Mouse (Mus musculus): ENCODE results near the gene Sdhb. TPM values are rescaled to one million over a fixed set of nuclear protein-coding genes. Genes with fewer than 3 reads are reported as not detected.

The Sdhb gene
- polyA plus RNA-seq, 1 experiment from 2014 or later = 412 TPM

DNA sequence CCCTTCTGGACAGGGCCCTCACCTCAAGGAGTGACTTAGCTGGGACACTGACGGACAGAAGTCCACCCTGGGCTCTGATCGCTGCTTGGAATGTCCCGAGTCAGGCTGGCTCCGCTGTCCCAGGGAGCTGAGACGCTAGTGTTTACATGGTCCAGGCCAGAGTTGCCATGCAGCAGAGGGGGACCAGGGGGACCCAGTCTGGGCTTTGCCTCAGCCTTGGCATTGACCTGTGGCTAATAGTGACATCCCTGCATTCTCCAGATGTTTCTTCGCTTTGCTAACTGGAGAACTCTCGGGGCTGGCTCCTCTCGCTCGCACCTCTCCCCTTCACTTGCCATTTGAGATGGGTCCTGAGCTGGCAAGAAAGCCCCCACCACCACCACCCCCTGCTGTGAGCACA lies 32.7 kb upstream of the Sdhb start:
- Histone ChIP-seq H3K4me2 (no peak overlapping the region), H3K4me3 (no peak overlapping the region), H3K4me1 (peaks cover 18% of the 10 kb centered on the region), H3K36me3 (no peaks in the 10 kb centered on the region), H3K9me3 (no peaks in the 10 kb centered on the region), H3K9ac (no peak overlapping the region), H3K27me3 (no peaks in the 10 kb centered on the region), H3K27ac (no peak overlapping the region)
- 78% methylated on average over 9 of the region's 9 CpGs for WGBS
- no peak for ATAC-seq (ENCODE audit: insufficient number of reproducible peaks, insufficient read depth, low FRiP score, low TSS enrichment, low read depth)

DNA sequence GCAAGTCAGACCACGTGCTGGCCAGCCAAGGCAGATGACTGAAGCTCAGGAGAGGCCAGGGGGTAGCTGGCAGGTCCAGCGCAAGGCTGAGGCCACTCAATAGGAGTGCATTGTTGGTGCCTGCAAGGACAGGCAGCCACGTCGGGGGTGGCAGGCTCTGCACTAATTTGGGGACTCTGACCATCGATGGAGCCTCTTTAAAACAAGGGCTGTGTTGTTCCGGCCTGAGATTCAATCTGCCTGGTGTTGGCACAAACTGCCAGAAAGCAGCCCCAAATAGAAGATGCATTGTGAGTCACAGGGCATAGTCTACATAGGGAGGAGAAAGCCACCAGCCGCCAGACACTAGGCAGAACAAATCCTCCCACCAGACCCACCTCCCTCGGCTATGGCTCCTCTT lies 31.3 kb upstream of the Sdhb start:
- H3K4me3 ChIP-seq = no peak overlapping the region
- H3K27ac ChIP-seq = peak overlapping the region; percentile 28; the same call in 1 of the 2 replicates
- ATAC-seq (ENCODE audit: insufficient number of reproducible peaks, insufficient read depth, low FRiP score, low TSS enrichment, low read depth) = no peak
- H3K27me3 ChIP-seq = no peaks in the 10 kb centered on the region
- H3K9me3 ChIP-seq = no peaks in the 10 kb centered on the region
- 33% methylated on average over 8 of the region's 8 CpGs for WGBS
- H3K36me3 ChIP-seq = no peaks in the 10 kb centered on the region
- no peak overlapping the region for H3K4me2 ChIP-seq
- peaks cover 18% of the 10 kb centered on the region for H3K4me1 ChIP-seq
- H3K9ac ChIP-seq = no peak overlapping the region

DNA sequence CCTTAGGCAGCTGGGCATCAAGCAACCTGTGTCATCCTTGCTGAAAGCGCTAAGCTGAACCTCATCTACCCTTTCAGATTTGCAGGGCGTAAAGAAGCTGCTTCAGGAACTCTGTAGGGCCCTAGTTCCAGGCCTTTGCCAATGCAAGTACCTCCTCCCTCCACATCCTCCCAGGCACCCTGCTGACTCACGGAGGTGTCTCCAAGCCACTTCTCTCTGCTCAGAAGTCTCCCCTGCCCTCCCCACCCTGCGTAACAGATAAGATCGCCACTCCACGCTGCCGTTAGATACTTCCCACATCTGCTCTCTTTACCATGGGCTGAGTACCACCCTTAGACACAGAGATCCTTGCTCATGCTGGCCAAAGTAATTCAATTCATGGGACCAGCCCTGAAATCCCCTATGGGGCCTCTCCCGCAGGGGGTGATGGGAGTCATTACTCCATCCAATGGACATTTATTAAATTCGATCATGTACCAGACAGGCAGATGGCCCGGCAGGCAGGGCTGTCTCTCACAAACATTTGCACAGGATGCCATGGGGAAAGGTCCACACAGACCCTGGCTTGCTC lies 30.0 kb upstream of the Sdhb start:
- Histone ChIP-seq H3K4me2 (no peak overlapping the region), H3K36me3 (no peaks in the 10 kb centered on the region), H3K27ac (no peak overlapping the region), H3K27me3 (no peaks in the 10 kb centered on the region), H3K9me3 (no peaks in the 10 kb centered on the region), H3K4me1 (peaks cover 18% of the 10 kb centered on the region), H3K4me3 (no peak overlapping the region), H3K9ac (no peak overlapping the region)
- WGBS = 63% methylated on average over 10 of the region's 10 CpGs
- ATAC-seq (ENCODE audit: insufficient number of reproducible peaks, insufficient read depth, low FRiP score, low TSS enrichment, low read depth) = no peak

DNA sequence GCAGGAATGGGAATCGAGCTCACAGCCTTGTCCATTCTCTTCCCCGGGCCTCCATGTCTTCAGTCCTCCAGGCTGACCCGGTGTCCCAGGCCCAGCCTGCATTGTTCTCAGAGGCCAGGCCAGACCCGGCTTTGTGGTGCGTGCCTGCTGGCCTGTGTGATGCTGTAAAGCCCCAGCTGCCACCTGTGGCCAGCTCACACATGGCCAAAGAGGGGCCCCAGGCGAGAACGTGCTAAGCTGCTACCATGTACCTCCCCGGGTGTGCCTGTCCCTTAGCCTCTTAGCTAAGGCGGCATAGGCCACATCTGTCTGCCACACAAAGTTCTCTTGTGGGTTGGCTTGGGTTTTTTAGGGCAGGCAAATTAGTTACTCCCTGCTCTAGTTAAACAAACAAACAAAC lies 25.4 kb upstream of the Sdhb start:
- Histone ChIP-seq H3K4me2 (no peak overlapping the region), H3K4me1 (peaks cover 2% of the 10 kb centered on the region; the same call in 1 of the 2 replicates), H3K4me3 (no peak overlapping the region), H3K36me3 (no peaks in the 10 kb centered on the region), H3K27ac (no peak overlapping the region), H3K9ac (0 out of 2 replicates have a peak overlapping the region, but pooled peaks have one; percentile 6), H3K9me3 (peaks cover 5% of the 10 kb centered on the region; the same call in 1 of the 2 replicates), H3K27me3 (no peaks in the 10 kb centered on the region)
- 79% methylated on average over 9 of the region's 9 CpGs for WGBS
- no peak for ATAC-seq (ENCODE audit: insufficient number of reproducible peaks, insufficient read depth, low FRiP score, low TSS enrichment, low read depth)

DNA sequence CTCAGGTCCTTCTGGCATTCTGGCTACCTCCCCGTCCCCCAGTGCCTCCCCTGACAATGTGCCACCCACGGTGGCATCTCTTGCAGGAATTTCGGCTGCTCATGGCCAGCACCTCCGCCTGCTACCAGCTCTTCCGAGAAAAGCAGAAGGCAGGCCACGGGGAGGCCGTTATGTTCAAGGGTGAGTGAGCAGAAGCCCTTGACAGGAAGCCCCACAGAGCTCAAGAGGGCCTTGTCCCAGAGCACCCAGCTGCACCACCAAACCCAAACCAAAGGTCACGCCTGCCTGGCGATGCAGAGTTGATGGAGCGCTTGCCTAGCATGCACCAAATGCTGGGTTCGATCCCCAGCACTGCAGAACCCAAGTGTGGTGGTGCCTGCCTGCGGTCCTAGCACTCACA lies 16.6 kb upstream of the Sdhb start:
- Histone ChIP-seq H3K27ac (no peak overlapping the region), H3K36me3 (no peaks in the 10 kb centered on the region), H3K27me3 (no peaks in the 10 kb centered on the region), H3K9ac (no peak overlapping the region), H3K9me3 (no peaks in the 10 kb centered on the region), H3K4me2 (no peak overlapping the region), H3K4me1 (no peaks in the 10 kb centered on the region), H3K4me3 (no peak overlapping the region)
- 86% methylated on average over 12 of the region's 12 CpGs for WGBS
- ATAC-seq (ENCODE audit: insufficient number of reproducible peaks, insufficient read depth, low FRiP score, low TSS enrichment, low read depth) = no peak

DNA sequence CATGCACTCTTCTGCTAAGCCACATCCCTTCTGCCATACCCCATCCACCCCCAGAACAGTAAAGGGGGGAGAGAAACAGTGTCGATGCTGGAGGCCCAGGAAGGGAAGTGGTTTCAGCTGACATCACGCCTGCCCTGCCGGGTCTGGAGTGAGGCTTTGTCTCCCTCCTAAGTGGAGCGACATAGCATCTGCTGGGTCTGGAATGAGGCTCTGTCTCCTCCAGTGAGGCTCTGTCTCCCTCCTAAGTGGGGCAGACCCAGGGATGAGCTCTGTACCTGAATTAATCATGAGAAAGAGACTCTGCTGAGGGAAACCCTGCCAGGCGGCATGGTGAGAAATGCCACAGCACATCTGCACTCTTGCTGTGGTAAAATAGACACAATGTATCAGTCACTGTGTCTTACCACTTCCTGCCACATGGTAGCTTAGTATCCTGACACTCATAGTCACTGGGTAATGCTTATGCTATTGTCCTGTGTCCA lies 16.0 kb upstream of the Sdhb start:
- Histone ChIP-seq H3K36me3 (no peaks in the 10 kb centered on the region), H3K4me3 (no peak overlapping the region), H3K27ac (no peak overlapping the region), H3K4me1 (no peaks in the 10 kb centered on the region), H3K4me2 (no peak overlapping the region), H3K27me3 (no peaks in the 10 kb centered on the region), H3K9ac (no peak overlapping the region), H3K9me3 (no peaks in the 10 kb centered on the region)
- ATAC-seq (ENCODE audit: insufficient number of reproducible peaks, insufficient read depth, low FRiP score, low TSS enrichment, low read depth) = no peak
- WGBS = 68% methylated on average over 5 of the region's 5 CpGs

DNA sequence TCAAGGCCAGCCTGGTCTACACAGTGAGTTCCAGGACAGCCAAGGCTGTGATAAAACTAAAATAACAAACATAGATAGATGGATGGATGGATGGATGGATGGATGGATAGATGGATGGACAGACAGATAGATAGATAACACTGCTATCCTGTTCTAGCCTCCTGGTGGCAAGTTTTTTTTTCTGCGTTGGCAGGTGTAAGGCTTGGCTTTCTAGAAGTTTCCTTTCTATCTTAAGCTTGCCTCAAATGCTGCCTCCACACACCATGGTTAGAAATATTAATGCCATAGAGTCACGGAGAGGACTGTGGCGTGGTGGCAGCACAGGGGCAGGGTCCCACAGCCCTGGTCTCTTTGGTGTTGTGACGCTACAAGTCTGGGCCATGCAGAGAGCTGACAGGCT lies 15.4 kb upstream of the Sdhb start:
- Histone ChIP-seq H3K4me3 (no peak overlapping the region), H3K36me3 (no peaks in the 10 kb centered on the region), H3K9ac (no peak overlapping the region), H3K4me2 (no peak overlapping the region), H3K27ac (no peak overlapping the region), H3K27me3 (no peaks in the 10 kb centered on the region), H3K9me3 (no peaks in the 10 kb centered on the region), H3K4me1 (no peaks in the 10 kb centered on the region)
- WGBS = 92% methylated on average over 4 of the region's 4 CpGs
- no peak for ATAC-seq (ENCODE audit: insufficient number of reproducible peaks, insufficient read depth, low FRiP score, low TSS enrichment, low read depth)

DNA sequence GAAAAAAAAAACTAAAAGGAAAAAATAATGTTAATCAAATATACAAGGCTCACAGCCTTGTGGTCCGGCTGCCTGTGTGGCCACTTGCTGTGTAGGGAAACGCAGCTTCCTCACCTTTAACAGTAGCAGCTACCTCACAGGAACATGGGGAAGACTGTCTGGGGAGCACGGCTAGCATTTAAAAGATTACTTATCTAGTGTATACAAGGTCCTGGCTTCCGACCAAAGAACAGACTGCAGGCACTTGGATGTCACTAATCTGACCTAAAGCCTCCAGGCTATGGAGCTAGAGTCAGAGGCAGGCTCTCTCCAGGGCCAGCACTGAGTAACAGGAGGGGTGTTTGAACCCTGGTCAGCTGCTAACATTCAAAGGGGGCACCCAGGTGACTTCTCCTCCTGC lies 15.0 kb upstream of the Sdhb start:
- Histone ChIP-seq H3K4me2 (no peak overlapping the region), H3K9me3 (no peaks in the 10 kb centered on the region), H3K9ac (no peak overlapping the region), H3K36me3 (no peaks in the 10 kb centered on the region), H3K4me1 (no peaks in the 10 kb centered on the region), H3K4me3 (no peak overlapping the region), H3K27me3 (no peaks in the 10 kb centered on the region), H3K27ac (no peak overlapping the region)
- no peak for ATAC-seq (ENCODE audit: insufficient number of reproducible peaks, insufficient read depth, low FRiP score, low TSS enrichment, low read depth)
- 67% methylated on average over 4 of the region's 4 CpGs for WGBS

DNA sequence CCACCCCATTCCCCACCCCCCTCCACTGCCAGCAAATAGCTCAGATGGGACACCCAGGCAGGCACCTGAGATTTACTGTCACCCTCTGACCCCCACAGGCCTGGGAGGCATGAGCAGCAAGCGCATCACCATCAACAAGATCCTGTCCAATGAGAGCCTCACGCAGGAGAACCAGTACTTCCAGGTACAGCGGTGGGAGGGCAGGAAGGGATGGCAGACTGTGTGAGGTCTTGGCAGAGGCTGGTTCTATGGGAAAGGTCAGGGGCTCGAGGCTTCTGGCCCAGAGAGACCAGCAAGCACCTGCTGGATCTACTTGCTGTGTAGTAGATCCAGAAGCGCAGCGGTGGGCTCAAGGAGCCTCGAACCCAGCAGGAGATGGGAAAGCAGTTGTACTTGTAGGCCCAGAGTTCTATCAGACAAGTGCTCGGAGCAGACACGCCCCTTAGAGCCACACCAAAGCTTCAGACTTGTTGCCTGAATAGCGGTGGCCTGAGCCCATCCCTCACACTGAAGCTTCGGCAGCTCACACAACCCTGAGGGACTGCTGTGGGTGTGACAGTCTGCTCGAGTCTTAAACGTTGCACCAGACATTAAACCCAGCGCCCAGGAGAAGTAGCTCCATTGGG lies 14.3 kb upstream of the Sdhb start:
- Histone ChIP-seq H3K9ac (no peak overlapping the region), H3K27me3 (no peaks in the 10 kb centered on the region), H3K4me2 (no peak overlapping the region), H3K9me3 (no peaks in the 10 kb centered on the region), H3K27ac (no peak overlapping the region), H3K4me3 (no peak overlapping the region), H3K36me3 (no peaks in the 10 kb centered on the region), H3K4me1 (no peaks in the 10 kb centered on the region)
- no peak for ATAC-seq (ENCODE audit: insufficient number of reproducible peaks, insufficient read depth, low FRiP score, low TSS enrichment, low read depth)
- 76% methylated on average over 14 of the region's 14 CpGs for WGBS

DNA sequence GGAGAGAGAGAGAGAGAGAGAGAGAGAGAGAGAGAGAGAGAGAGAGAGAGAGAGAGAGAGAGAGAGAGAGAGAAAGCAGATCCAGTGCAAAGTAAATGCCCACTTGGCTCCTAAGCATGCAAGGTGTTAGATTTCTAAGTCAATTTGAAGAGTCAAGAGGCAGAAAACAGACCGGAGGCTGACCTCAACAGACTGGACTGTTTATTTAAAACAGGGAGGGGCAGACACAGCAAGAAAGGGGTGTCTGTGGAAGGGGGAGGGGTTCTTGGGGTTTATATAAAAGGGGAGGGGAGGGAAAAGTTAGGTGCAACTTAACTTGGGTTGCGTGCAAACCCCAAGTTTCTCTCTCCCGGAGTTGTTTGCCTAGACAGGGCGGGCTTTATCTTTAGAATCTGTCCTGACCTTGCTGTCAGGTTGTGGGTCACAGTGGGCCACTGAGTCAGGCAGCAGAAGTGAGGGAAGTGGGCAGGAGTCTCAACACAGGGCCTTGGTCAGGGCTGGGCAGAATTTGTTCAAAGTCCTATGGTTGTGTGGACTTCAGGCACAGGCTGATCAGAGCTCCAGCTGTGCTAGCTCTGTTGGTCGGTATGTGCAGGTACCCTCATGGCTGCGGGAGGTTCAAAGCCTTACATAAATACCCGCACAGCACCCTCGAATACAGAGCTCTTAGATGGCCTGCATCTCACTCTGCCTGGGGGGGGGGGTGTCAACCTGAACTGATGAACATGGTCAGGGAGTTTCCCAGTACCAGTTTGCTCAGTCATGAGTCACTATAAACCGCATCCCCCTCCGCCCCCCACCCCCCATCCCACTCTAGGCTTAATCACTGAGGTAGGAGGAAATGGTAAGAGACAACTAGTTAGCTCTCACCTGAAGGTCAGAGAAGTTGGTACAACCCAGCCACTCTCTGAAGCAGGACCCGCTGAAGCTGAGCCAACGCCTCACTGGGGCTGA lies 13.2 kb upstream of the Sdhb start:
- H3K4me1 ChIP-seq = no peaks in the 10 kb centered on the region
- no peaks in the 10 kb centered on the region for H3K27me3 ChIP-seq
- H3K4me3 ChIP-seq = no peak overlapping the region
- no peak overlapping the region for H3K4me2 ChIP-seq
- H3K27ac ChIP-seq = no peak overlapping the region
- H3K36me3 ChIP-seq = no peaks in the 10 kb centered on the region
- WGBS = 82% methylated on average over 12 of the region's 12 CpGs
- H3K9me3 ChIP-seq = no peaks in the 10 kb centered on the region
- ATAC-seq (ENCODE audit: insufficient number of reproducible peaks, insufficient read depth, low FRiP score, low TSS enrichment, low read depth) = no peak
- H3K9ac ChIP-seq = no peak overlapping the region

DNA sequence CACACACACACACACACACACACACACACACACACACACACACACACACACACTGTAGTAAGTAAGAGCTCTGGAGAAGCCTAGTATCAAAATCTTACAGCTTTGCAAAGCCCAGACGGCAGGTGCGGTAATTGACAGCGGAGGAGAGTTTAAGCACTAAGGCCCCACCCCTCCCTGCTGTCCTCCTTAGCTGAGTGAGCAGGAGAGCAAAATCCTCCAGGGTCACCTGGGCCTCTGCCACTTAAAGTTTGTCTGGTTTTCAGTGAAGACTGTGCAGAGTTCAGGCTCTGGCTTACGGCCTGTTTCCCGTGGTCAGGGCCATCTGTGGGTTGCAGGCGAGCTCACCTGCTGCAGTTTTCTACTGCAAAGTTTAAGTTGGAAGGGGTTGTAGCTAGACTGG lies 12.5 kb upstream of the Sdhb start:
- ATAC-seq (ENCODE audit: insufficient number of reproducible peaks, insufficient read depth, low FRiP score, low TSS enrichment, low read depth) = no peak
- H3K36me3 ChIP-seq = no peaks in the 10 kb centered on the region
- no peak overlapping the region for H3K9ac ChIP-seq
- no peak overlapping the region for H3K4me2 ChIP-seq
- H3K4me3 ChIP-seq = no peak overlapping the region
- H3K9me3 ChIP-seq = no peaks in the 10 kb centered on the region
- H3K4me1 ChIP-seq = no peaks in the 10 kb centered on the region
- no peaks in the 10 kb centered on the region for H3K27me3 ChIP-seq
- 81% methylated on average over 6 of the region's 6 CpGs for WGBS
- no peak overlapping the region for H3K27ac ChIP-seq

Measured in embryonic facial prominence, embryonic 13.5 days (tissue).